Comparison of ENCODE assay signal across 22 mouse cellular contexts in genomic region chr7:88254884-88255283, GRCm38 (mm10).
"Had no signal": no experiment of that assay in that cellular context is flagged by ENCODE, and none has a peak within 500 bp of the region (broad histone marks: within the 10 kb centered on the region; RNA-seq: fewer than 3 reads in every experiment).

No protein-coding gene starts in this region.

- H3K4me3 ChIP-seq: layer of hippocampus, adult 2 months; limb, embryonic 10.5 days; limb, embryonic 13.5 days; liver, embryonic 12.5 days; liver, embryonic 15.5 days; lung, embryonic 15.5 days; neural tube, embryonic 12.5 days; neural tube, embryonic 15.5 days had no signal

- DNase-seq: kidney, adult 2 months; kidney, postnatal 25 days; layer of hippocampus, adult 9-11 months; liver; lung, adult 18-20 months; lung, postnatal 10 days; lung, postnatal 36 days; midbrain, embryonic 14.5 days; retina, postnatal 1 day; right cerebral cortex, postnatal 25 days; spleen, adult 18-20 months; thymus, adult 18-20 months; thymus, postnatal 14 days had no signal

- H3K36me3 ChIP-seq: limb, embryonic 10.5 days; limb, embryonic 13.5 days; liver, embryonic 12.5 days; liver, embryonic 15.5 days; lung, embryonic 15.5 days; neural tube, embryonic 12.5 days; neural tube, embryonic 15.5 days had no signal

- H3K27ac ChIP-seq: kidney, postnatal 0 days; layer of hippocampus, adult 2 months; limb, embryonic 10.5 days; limb, embryonic 13.5 days; liver, embryonic 12.5 days; liver, embryonic 15.5 days; lung, embryonic 15.5 days; neural tube, embryonic 12.5 days; neural tube, embryonic 15.5 days had no signal
